Comparison of ENCODE assay signal across 23 mouse cellular contexts in the genomic region with DNA sequence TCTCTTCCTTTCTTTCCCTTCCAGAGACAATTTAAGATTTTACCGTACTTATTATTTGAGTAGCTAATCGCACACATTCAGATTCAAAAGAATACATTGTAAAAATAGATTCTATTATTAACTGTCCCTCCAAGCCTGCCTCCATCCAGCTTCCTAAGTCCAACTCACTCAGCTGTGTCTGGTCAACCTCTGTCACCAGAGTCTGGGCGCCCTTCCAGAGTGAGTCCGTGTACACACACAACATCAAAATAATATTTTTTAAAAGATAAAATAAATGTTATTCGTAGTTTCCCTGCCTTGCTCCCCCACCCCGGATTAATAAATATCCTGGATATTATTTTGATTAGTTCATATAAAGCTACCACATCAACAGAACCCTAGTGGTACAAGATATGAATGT.
DNase-seq lines count a peak whose midpoint lies in the region; ATAC-seq and TF ChIP-seq lines count a peak whose summit lies in the region.
"Had no signal": no experiment of that assay in that cellular context is flagged by ENCODE, and none has a peak within 500 bp of the region (broad histone marks: within the 10 kb centered on the region; RNA-seq: fewer than 3 reads in every experiment).

No protein-coding gene starts in this region.

- WGBS in liver, adult 2 months = 83% methylated on average over 6 of the region's 6 CpGs
- 69% methylated on average over 6 of the region's 6 CpGs for WGBS in kidney, postnatal 0 days

- no peaks in the 10 kb centered on the region for H3K4me1 ChIP-seq in liver, adult 2 months (ENCODE audit: control insufficient read depth, insufficient read depth, low read length)
- H3K4me1 ChIP-seq in kidney, postnatal 0 days (replicated peaks; ENCODE audit: insufficient read depth, low read length) = no peaks in the 10 kb centered on the region

- no peaks in the 10 kb centered on the region for H3K9me3 ChIP-seq in kidney, postnatal 0 days (replicated peaks; ENCODE audit: low read length)
- H3K9me3 ChIP-seq: embryonic facial prominence, embryonic 10.5 days; limb, embryonic 10.5 days; midbrain, embryonic 15.5 days; neural tube, embryonic 12.5 days had no signal

- no peaks in the 10 kb centered on the region for H3K36me3 ChIP-seq in liver, adult 2 months (ENCODE audit: control insufficient read depth, insufficient read depth, low read length)
- H3K36me3 ChIP-seq in kidney, postnatal 0 days (ENCODE audit: insufficient read depth, low read length) = no peaks in the 10 kb centered on the region
- H3K36me3 ChIP-seq: embryonic facial prominence, embryonic 10.5 days; limb, embryonic 10.5 days; midbrain, embryonic 15.5 days had no signal

- H3K4me2 ChIP-seq in kidney, postnatal 0 days (ENCODE audit: low read length) = no peak overlapping the region
- H3K4me2 ChIP-seq: heart, embryonic 11.5 days; hindbrain, embryonic 14.5 days; liver, embryonic 11.5 days; midbrain, embryonic 15.5 days; neural tube, embryonic 12.5 days had no signal

- peak; percentile 45 to 50 for DNase-seq in heart, postnatal 10 days
- DNase-seq in heart, adult 11 months = no peak
- peak; percentile 13 for DNase-seq in liver, adult 2 months (ENCODE audit: extremely low read depth, low read depth, low spot score)
- DNase-seq in liver = no peak
- peak; percentile 51 for DNase-seq in kidney, postnatal 0 days (ENCODE audit: low spot score)
- peak; percentile 77 to 82 for DNase-seq in kidney, postnatal 4 days
- DNase-seq in layer of hippocampus, postnatal 25 days (ENCODE audit: extremely low spot score in 1 of 2, low spot score in 1 of 2) = no peak
- DNase-seq: cerebellum, adult 11 months; cerebellum, adult 9-11 months; forebrain, postnatal 0 days; gastrocnemius, postnatal 25 days; liver, postnatal 0 days; right cerebral cortex, postnatal 14 days; spleen, adult 18-20 months had no signal

- ATAC-seq in kidney, postnatal 0 days (replicated peaks; ENCODE audit: low FRiP score, low read depth) = 0 out of 2 replicates have a peak, but pooled peaks have one; percentile 43
- ATAC-seq: forebrain, postnatal 0 days; inflammation-experienced regulatory T-cells, adult 6 months; liver, postnatal 0 days; midbrain, embryonic 15.5 days had no signal

- no peak for TF ChIP-seq CTCF in liver, adult 2 months (IDR thresholded peaks at IDR 0.05; ENCODE audit: low read depth, low read length)
- no peak for TF ChIP-seq CTCF in kidney, postnatal 0 days (IDR thresholded peaks at IDR 0.05; ENCODE audit: low read depth)

- H3K27ac ChIP-seq in liver, adult 2 months (replicated peaks; ENCODE audit: insufficient read depth, low read depth, low read length) = no peak overlapping the region
- no peak overlapping the region for H3K27ac ChIP-seq in kidney, postnatal 0 days
- H3K27ac ChIP-seq: embryonic facial prominence, embryonic 10.5 days; hindbrain, embryonic 14.5 days; limb, embryonic 10.5 days; macrophage; midbrain, embryonic 15.5 days; neural tube, embryonic 12.5 days had no signal

- intact Hi-C loops in heart, postnatal 10 days (cut with DNase I) = no loop called here

- no peak for TF ChIP-seq POLR2A in liver, adult 2 months (IDR thresholded peaks at IDR 0.05; ENCODE audit: extremely low read depth, insufficient read depth, low read length)

- no peaks in the 10 kb centered on the region for H3K79me2 ChIP-seq in liver, adult 2 months (ENCODE audit: control insufficient read depth, insufficient read depth, low read length)

- H3K27me3 ChIP-seq in liver, adult 2 months (ENCODE audit: control insufficient read depth, insufficient read depth, low read length) = no peaks in the 10 kb centered on the region
- no peaks in the 10 kb centered on the region for H3K27me3 ChIP-seq in kidney, postnatal 0 days (ENCODE audit: insufficient read depth, low read length)
- H3K27me3 ChIP-seq: midbrain, embryonic 15.5 days; neural tube, embryonic 12.5 days had no signal

- H3K4me3 ChIP-seq in liver, adult 2 months (ENCODE audit: insufficient read depth, low read depth, low read length) = no peak overlapping the region
- no peak overlapping the region for H3K4me3 ChIP-seq in kidney, postnatal 0 days (replicated peaks; ENCODE audit: low read depth, low read length)
- H3K4me3 ChIP-seq: embryonic facial prominence, embryonic 10.5 days; limb, embryonic 10.5 days; midbrain, embryonic 15.5 days; neural tube, embryonic 12.5 days had no signal

- no peak overlapping the region for H3K9ac ChIP-seq in liver, adult 2 months (ENCODE audit: low read depth, low read length)
- H3K9ac ChIP-seq in kidney, postnatal 0 days (ENCODE audit: low read depth, low read length) = no peak overlapping the region
- H3K9ac ChIP-seq: forebrain, postnatal 0 days; hindbrain, embryonic 14.5 days; liver, postnatal 0 days; midbrain, embryonic 15.5 days; neural tube, embryonic 12.5 days had no signal

Comparison
In these comparisons a context has a peak if more than half of its experiments do, and no peak if none do; other contexts are left out.
1. DNase-seq: peak in heart, postnatal 10 days (2 of 2), liver, adult 2 months (single experiment), kidney, postnatal 0 days (single experiment) and kidney, postnatal 4 days (2 of 2); none in heart, adult 11 months (single experiment), liver (single experiment) and layer of hippocampus, postnatal 25 days (0 of 2).